Mouse (Mus musculus): ENCODE data around the gene Uap1l1. TPM values are rescaled to one million over a fixed set of nuclear protein-coding genes. Genes with fewer than 3 reads are reported as not detected.

Uap1l1 gene
- polyA plus RNA-seq, 1 experiment from 2014 or later, result 5.2 TPM

- Histone ChIP-seq H3K9ac (ENCODE audit: low read depth, low read length) (no peak overlapping the region), H3K27ac (ENCODE audit: low read length) (no peak overlapping the region), H3K36me3 (ENCODE audit: control insufficient read depth, insufficient read depth, low read length) (peaks cover 30% of the 10 kb centered on the region), H3K27me3 (ENCODE audit: control insufficient read depth, insufficient read depth, low read depth, low read length) (peaks cover 73% of the 10 kb centered on the region), H3K4me2 (ENCODE audit: low read length) (no peak overlapping the region), H3K4me3 (ENCODE audit: low read depth, low read length) (no peak overlapping the region), H3K9me3 (replicated peaks; ENCODE audit: control insufficient read depth, low read length, poor library complexity, severe bottlenecking) (no peaks in the 10 kb centered on the region), H3K4me1 (ENCODE audit: control insufficient read depth, insufficient read depth, low read length) (no peaks in the 10 kb centered on the region)
- no peak for ATAC-seq
- 5% methylated on average over 21 of the region's 22 CpGs for WGBS
Observed at GRCm38 (mm10) chr2:25310969-25311368, 54.5 kb downstream of the Uap1l1 start.

GRCm38 (mm10) chr2:25310180-25310579, 55.3 kb downstream of the Uap1l1 start:
- H3K4me2 ChIP-seq (ENCODE audit: low read length), result no peak overlapping the region
- no peaks in the 10 kb centered on the region for H3K9me3 ChIP-seq (replicated peaks; ENCODE audit: control insufficient read depth, low read length, poor library complexity, severe bottlenecking)
- H3K36me3 ChIP-seq (ENCODE audit: control insufficient read depth, insufficient read depth, low read length), result peaks cover 30% of the 10 kb centered on the region
- no peak for ATAC-seq
- H3K9ac ChIP-seq (ENCODE audit: low read depth, low read length), result no peak overlapping the region
- peaks cover 73% of the 10 kb centered on the region for H3K27me3 ChIP-seq (ENCODE audit: control insufficient read depth, insufficient read depth, low read depth, low read length)
- WGBS, result 62% methylated on average over 10 of the region's 10 CpGs
- H3K4me3 ChIP-seq (ENCODE audit: low read depth, low read length), result no peak overlapping the region
- H3K4me1 ChIP-seq (ENCODE audit: control insufficient read depth, insufficient read depth, low read length), result peaks cover 4% of the 10 kb centered on the region; the same call in 1 of the 2 replicates
- H3K27ac ChIP-seq (ENCODE audit: low read length), result no peak overlapping the region

Other genes with a start within 250 kb of the Uap1l1 start
- 13.1 and 15.0 TPM in 2 replicates for gene Nrarp, start 184.9 kb downstream of the Uap1l1 start, polyA plus RNA-seq (2015; fragmentation: Nextera tagmentation; extraction: Ambion mirVana)
- 1.2 and 1.4 TPM in 2 replicates for gene Tor4a, start 168.8 kb downstream of the Uap1l1 start, polyA plus RNA-seq (2015; fragmentation: Nextera tagmentation; extraction: Ambion mirVana)
- gene Nelfb, start 154.2 kb downstream of the Uap1l1 start, polyA plus RNA-seq (2015; fragmentation: Nextera tagmentation; extraction: Ambion mirVana), result 116 and 117 TPM in 2 replicates
- gene Stpg3, start 151.0 kb downstream of the Uap1l1 start, polyA plus RNA-seq (2015; fragmentation: Nextera tagmentation; extraction: Ambion mirVana), result not detected in 2 replicates
- gene Fam166a, start 146.9 kb downstream of the Uap1l1 start, polyA plus RNA-seq (2015; fragmentation: Nextera tagmentation; extraction: Ambion mirVana), result 0.43 TPM in 1 of 2 replicates, not detected in the other
- 366 and 421 TPM in 2 replicates for gene Tubb4b, start 141.0 kb downstream of the Uap1l1 start, polyA plus RNA-seq (2015; fragmentation: Nextera tagmentation; extraction: Ambion mirVana)
- gene Slc34a3, start 131.3 kb downstream of the Uap1l1 start, polyA plus RNA-seq (2015; fragmentation: Nextera tagmentation; extraction: Ambion mirVana), result not detected in 2 replicates
- not detected in 2 replicates for gene Rnf224, start 128.9 kb downstream of the Uap1l1 start, polyA plus RNA-seq (2015; fragmentation: Nextera tagmentation; extraction: Ambion mirVana)
- 144 and 176 TPM in 2 replicates for gene Rnf208, start 123.4 kb downstream of the Uap1l1 start, polyA plus RNA-seq (2015; fragmentation: Nextera tagmentation; extraction: Ambion mirVana)
- 0.25 and 0.48 TPM in 2 replicates for gene Cysrt1, start 123.2 kb downstream of the Uap1l1 start, polyA plus RNA-seq (2015; fragmentation: Nextera tagmentation; extraction: Ambion mirVana)
- gene AL732309.1, start 118.8 kb downstream of the Uap1l1 start, polyA plus RNA-seq (2015; fragmentation: Nextera tagmentation; extraction: Ambion mirVana), result 4.3 and 4.7 TPM in 2 replicates
- 12.4 and 12.7 TPM in 2 replicates for gene Tmem203, start 110.2 kb downstream of the Uap1l1 start, polyA plus RNA-seq (2015; fragmentation: Nextera tagmentation; extraction: Ambion mirVana)
- 15.6 and 15.9 TPM in 2 replicates for gene Tprn, start 103.1 kb downstream of the Uap1l1 start, polyA plus RNA-seq (2015; fragmentation: Nextera tagmentation; extraction: Ambion mirVana)
- 172 and 175 TPM in 2 replicates for gene Ssna1, start 93.2 kb downstream of the Uap1l1 start, polyA plus RNA-seq (2015; fragmentation: Nextera tagmentation; extraction: Ambion mirVana)
- gene Anapc2, start 93.2 kb downstream of the Uap1l1 start, polyA plus RNA-seq (2015; fragmentation: Nextera tagmentation; extraction: Ambion mirVana), result 141 and 144 TPM in 2 replicates
- not detected in 2 replicates for gene Tmem210, start 77.5 kb downstream of the Uap1l1 start, polyA plus RNA-seq (2015; fragmentation: Nextera tagmentation; extraction: Ambion mirVana)
- gene Lrrc26, start 75.8 kb downstream of the Uap1l1 start, polyA plus RNA-seq (2015; fragmentation: Nextera tagmentation; extraction: Ambion mirVana), result not detected in 2 replicates
- gene Grin1, start 46.5 kb downstream of the Uap1l1 start, polyA plus RNA-seq (2015; fragmentation: Nextera tagmentation; extraction: Ambion mirVana), result 44.0 and 52.7 TPM in 2 replicates
- 50.7 and 51.0 TPM in 2 replicates for gene Man1b1, start 33.3 kb downstream of the Uap1l1 start, polyA plus RNA-seq (2015; fragmentation: Nextera tagmentation; extraction: Ambion mirVana)
- gene Dpp7, start 9.3 kb downstream of the Uap1l1 start, polyA plus RNA-seq (2015; fragmentation: Nextera tagmentation; extraction: Ambion mirVana), result 22.6 and 26.2 TPM in 2 replicates
- 9.0 and 9.2 TPM in 2 replicates for gene Sapcd2, start 6.6 kb upstream of the Uap1l1 start, polyA plus RNA-seq (2015; fragmentation: Nextera tagmentation; extraction: Ambion mirVana)
- gene Entpd2, start 30.2 kb upstream of the Uap1l1 start, polyA plus RNA-seq (2015; fragmentation: Nextera tagmentation; extraction: Ambion mirVana), result 3.7 and 9.0 TPM in 2 replicates
- gene Npdc1, start 33.7 kb upstream of the Uap1l1 start, polyA plus RNA-seq (2015; fragmentation: Nextera tagmentation; extraction: Ambion mirVana), result 481 and 529 TPM in 2 replicates
- 0.09 and 0.80 TPM in 2 replicates for gene Fut7, start 57.6 kb upstream of the Uap1l1 start, polyA plus RNA-seq (2015; fragmentation: Nextera tagmentation; extraction: Ambion mirVana)
- gene Abca2, start 63.0 kb upstream of the Uap1l1 start, polyA plus RNA-seq (2015; fragmentation: Nextera tagmentation; extraction: Ambion mirVana), result 17.3 and 18.3 TPM in 2 replicates
- 2.8 and 3.4 TPM in 2 replicates for gene Clic3, start 91.2 kb upstream of the Uap1l1 start, polyA plus RNA-seq (2015; fragmentation: Nextera tagmentation; extraction: Ambion mirVana)
- 121 and 130 TPM in 2 replicates for gene Paxx, start 95.4 kb upstream of the Uap1l1 start, polyA plus RNA-seq (2015; fragmentation: Nextera tagmentation; extraction: Ambion mirVana)
- gene Ptgds, start 104.4 kb upstream of the Uap1l1 start, polyA plus RNA-seq (2015; fragmentation: Nextera tagmentation; extraction: Ambion mirVana), result 465 and 593 TPM in 2 replicates
- gene Lcn12, start 128.2 kb upstream of the Uap1l1 start, polyA plus RNA-seq (2015; fragmentation: Nextera tagmentation; extraction: Ambion mirVana), result not detected in 2 replicates
- 137 and 139 TPM in 2 replicates for gene Fbxw5, start 135.1 kb upstream of the Uap1l1 start, polyA plus RNA-seq (2015; fragmentation: Nextera tagmentation; extraction: Ambion mirVana)
- gene C8g, start 136.0 kb upstream of the Uap1l1 start, polyA plus RNA-seq (2015; fragmentation: Nextera tagmentation; extraction: Ambion mirVana), result 5.1 and 5.9 TPM in 2 replicates
- gene Traf2, start 181.3 kb upstream of the Uap1l1 start, polyA plus RNA-seq (2015; fragmentation: Nextera tagmentation; extraction: Ambion mirVana), result 15.2 and 15.9 TPM in 2 replicates
- gene Edf1, start 192.2 kb upstream of the Uap1l1 start, polyA plus RNA-seq (2015; fragmentation: Nextera tagmentation; extraction: Ambion mirVana), result 374 and 380 TPM in 2 replicates
- gene Mamdc4, start 209.2 kb upstream of the Uap1l1 start, polyA plus RNA-seq (2015; fragmentation: Nextera tagmentation; extraction: Ambion mirVana), result 0.50 and 2.4 TPM in 2 replicates
- gene Phpt1, start 209.5 kb upstream of the Uap1l1 start, polyA plus RNA-seq (2015; fragmentation: Nextera tagmentation; extraction: Ambion mirVana), result 148 and 149 TPM in 2 replicates
- gene Ajm1, start 216.1 kb upstream of the Uap1l1 start, polyA plus RNA-seq (2015; fragmentation: Nextera tagmentation; extraction: Ambion mirVana), result 11.4 and 14.9 TPM in 2 replicates
- gene Rabl6, start 242.8 kb upstream of the Uap1l1 start, polyA plus RNA-seq (2015; fragmentation: Nextera tagmentation; extraction: Ambion mirVana), result 64.7 and 68.3 TPM in 2 replicates

Data from midbrain, embryonic 16.5 days (tissue).